11 mouse cellular contexts compared by ENCODE assay signal in genomic region chr17:34895724-34896123, GRCm38 (mm10). TPM values are rescaled to one million over a fixed set of nuclear protein-coding genes. Genes with fewer than 3 reads are reported as not detected.
DNase-seq lines count a peak whose midpoint lies in the region; ATAC-seq and TF ChIP-seq lines count a peak whose summit lies in the region.
"Had no signal": no experiment of that assay in that cellular context is flagged by ENCODE, and none has a peak within 500 bp of the region (broad histone marks: within the 10 kb centered on the region; RNA-seq: fewer than 3 reads in every experiment).

No protein-coding gene starts in this region.

- ATAC-seq in heart, embryonic 16.5 days (replicated peaks; ENCODE audit: extremely low read depth, insufficient read depth, low FRiP score), result no peak
- ATAC-seq in forebrain, embryonic 15.5 days (replicated peaks), result no peak
- no peak for ATAC-seq in liver, embryonic 15.5 days (ENCODE audit: insufficient read depth)
- no peak for ATAC-seq in inflammation-experienced regulatory T-cells, adult 6 months

- in situ Hi-C loops in ES-E14 (cut with MboI; ENCODE audit: low sequenced_read_pairs in 2 of 2, unreplicated experiment in 2 of 2), result no loop called here

- WGBS in heart, embryonic 16.5 days, result 93% methylated on average over 15 of the region's 15 CpGs
- whole genome bisulfite sequencing in forebrain, embryonic 15.5 days, result 90% methylated on average over 15 of the region's 15 CpGs
- 91% methylated on average over 15 of the region's 15 CpGs for WGBS in liver, embryonic 15.5 days (ENCODE audit: insufficient replicate concordance)

- peak overlapping the region; percentile 86; the same call in 1 of the 2 replicates for H3K4me2 ChIP-seq in heart, embryonic 16.5 days (ENCODE audit: low read depth, low read length)
- H3K4me2 ChIP-seq in forebrain, embryonic 15.5 days (replicated peaks), result peak overlapping the region; percentile 97
- H3K4me2 ChIP-seq in liver, embryonic 15.5 days, result peak overlapping the region; percentile 98; the same call in 1 of the 2 replicates

- H3K27ac ChIP-seq in heart, embryonic 16.5 days (ENCODE audit: low read length), result no peak overlapping the region; the same call in 1 of the 2 replicates
- no peak overlapping the region for H3K27ac ChIP-seq in ES-E14 (ENCODE audit: insufficient read depth, low read depth, low read length, poor library complexity, severe bottlenecking)
- H3K27ac ChIP-seq in forebrain, embryonic 15.5 days (replicated peaks), result peak overlapping the region; percentile 92
- H3K27ac ChIP-seq in liver, embryonic 15.5 days (replicated peaks), result peak overlapping the region; percentile 84

- H3K4me1 ChIP-seq in heart, embryonic 16.5 days (ENCODE audit: control insufficient read depth, insufficient read depth, low read length), result peaks cover 22% of the 10 kb centered on the region
- H3K4me1 ChIP-seq in ES-E14 (ENCODE audit: control insufficient read depth in 2 of 2, insufficient read depth in 2 of 2, low read length in 2 of 2, poor library complexity in 1 of 2), result peaks cover 6 to 12% of the 10 kb centered on the region in 2 experiments
- H3K4me1 ChIP-seq in forebrain, embryonic 15.5 days, result peaks cover 49% of the 10 kb centered on the region
- peaks cover 78% of the 10 kb centered on the region for H3K4me1 ChIP-seq in liver, embryonic 15.5 days (replicated peaks)

- H3K9ac ChIP-seq in heart, embryonic 16.5 days (ENCODE audit: low read length), result no peak overlapping the region; the same call in none of the 2 replicates
- H3K9ac ChIP-seq in ES-E14 (ENCODE audit: insufficient read depth, low read depth, low read length, poor library complexity, severe bottlenecking), result peak overlapping the region; percentile 86; the same call in 1 of the 2 replicates
- peak overlapping the region; percentile 87 for H3K9ac ChIP-seq in forebrain, embryonic 15.5 days (replicated peaks)
- no peak overlapping the region for H3K9ac ChIP-seq in liver, embryonic 15.5 days

- intact Hi-C loops in heart, postnatal 25 days (cut with DNase I), result no loop called here

- peaks cover 4% of the 10 kb centered on the region; the same call in 1 of the 2 replicates for H3K36me3 ChIP-seq in heart, embryonic 16.5 days (ENCODE audit: control insufficient read depth, insufficient read depth)
- H3K36me3 ChIP-seq in ES-E14 (ENCODE audit: control insufficient read depth, insufficient read depth, low read length, poor library complexity, severe bottlenecking), result peaks cover 4% of the 10 kb centered on the region; the same call in 1 of the 2 replicates
- H3K36me3 ChIP-seq in forebrain, embryonic 15.5 days, result 0 out of 2 replicates have a peak, but pooled peaks cover 3% of the 10 kb centered on the region
- 0 out of 2 replicates have a peak, but pooled peaks cover 7% of the 10 kb centered on the region for H3K36me3 ChIP-seq in liver, embryonic 15.5 days (replicated peaks)

- H3K4me3 ChIP-seq in heart, embryonic 16.5 days (ENCODE audit: low read length), result no peak overlapping the region
- peak overlapping the region; percentile 84 to 92; a peak in 3 of 4 replicates for H3K4me3 ChIP-seq in ES-E14 (ENCODE audit: insufficient read depth in 1 of 2, low read depth in 1 of 2, low read length in 2 of 2, poor library complexity in 1 of 2, severe bottlenecking in 1 of 2)
- H3K4me3 ChIP-seq in forebrain, embryonic 15.5 days, result peak overlapping the region; percentile 81
- peak overlapping the region; percentile 73; the same call in 1 of the 2 replicates for H3K4me3 ChIP-seq in liver, embryonic 15.5 days (replicated peaks)

- DNase-seq in heart, postnatal 25 days (ENCODE audit: low spot score), result no peak
- DNase-seq in ES-E14 (ENCODE audit: low read depth, low spot score), result no peak
- no peak for DNase-seq in left cerebral cortex, adult 11 months (ENCODE audit: low spot score)
- DNase-seq in right cerebral cortex, postnatal 4 days, result no peak

- H3K9me3 ChIP-seq in heart, embryonic 16.5 days (replicated peaks; ENCODE audit: control insufficient read depth, low read length), result no peaks in the 10 kb centered on the region
- H3K9me3 ChIP-seq in ES-E14 (ENCODE audit: control insufficient read depth, insufficient read depth, low read depth, low read length), result no peaks in the 10 kb centered on the region
- H3K9me3 ChIP-seq in forebrain, embryonic 15.5 days, result no peaks in the 10 kb centered on the region
- no peaks in the 10 kb centered on the region for H3K9me3 ChIP-seq in liver, embryonic 15.5 days (replicated peaks)

- H3K27me3 ChIP-seq in heart, embryonic 16.5 days (ENCODE audit: control insufficient read depth, insufficient read depth, low read length), result no peaks in the 10 kb centered on the region
- H3K27me3 ChIP-seq in forebrain, embryonic 15.5 days, result no peaks in the 10 kb centered on the region
- H3K27me3 ChIP-seq in liver, embryonic 15.5 days, result no peaks in the 10 kb centered on the region

TF ChIP-seq in ES-E14, 5 proteins besides CTCF, POLR2A, EP300 and RAD21:
- TF ChIP-seq ZC3H11A (IDR thresholded peaks at IDR 0.05; ENCODE audit: borderline replicate concordance, low read depth, low read length), result no peak
- no peak for TF ChIP-seq CHD2 (IDR thresholded peaks at IDR 0.05; ENCODE audit: low read depth, low read length)

RNA-seq across cellular contexts. Expression of gene C2, which starts 2.3 kb away (rescaled TPM):
- polyA plus RNA-seq in heart, embryonic 16.5 days (2015; fragmentation: Nextera tagmentation; extraction: Ambion mirVana), result 2.2 and 2.6 TPM in 2 replicates
- 1 to 10 TPM; 2.8 to 4.1 TPM for total RNA-seq in heart, postnatal 25 days (2021)
- 5.0 TPM in 2 replicates for total RNA-seq in ES-E14 (2012; rRNA removed)
- 0.77 and 1.5 TPM in 2 replicates for polyA plus RNA-seq in forebrain, embryonic 15.5 days (2015; fragmentation: Nextera tagmentation; extraction: Ambion mirVana)
- 25.2 and 26.5 TPM in 2 replicates for polyA plus RNA-seq in liver, embryonic 15.5 days (2015; fragmentation: Nextera tagmentation; extraction: Ambion mirVana)
- 1 to 10 TPM in 1 of 3 experiments, not detected in 2; 1.4 TPM for polyA plus RNA-seq in inflammation-experienced regulatory T-cells, adult 6 months (2017; shearing (Covaris generic))

RNA-seq across cellular contexts. Expression of gene Ehmt2, which starts 2.5 kb away (rescaled TPM):
- 39.5 and 41.5 TPM in 2 replicates for polyA plus RNA-seq in heart, embryonic 16.5 days (2015; fragmentation: Nextera tagmentation; extraction: Ambion mirVana)
- total RNA-seq in heart, postnatal 25 days (2021), result 10 to 100 TPM; 37.6 to 39.1 TPM
- 124 and 147 TPM in 2 replicates for total RNA-seq in ES-E14 (2012; rRNA removed)
- polyA plus RNA-seq in forebrain, embryonic 15.5 days (2015; fragmentation: Nextera tagmentation; extraction: Ambion mirVana), result 108 and 111 TPM in 2 replicates
- polyA plus RNA-seq in liver, embryonic 15.5 days (2015; fragmentation: Nextera tagmentation; extraction: Ambion mirVana), result 14.6 and 15.1 TPM in 2 replicates
- 10 to 100 TPM; 27.1 to 32.6 (median 29.4) TPM for polyA plus RNA-seq in inflammation-experienced regulatory T-cells, adult 6 months (2017; shearing (Covaris generic))

RNA-seq across cellular contexts. Expression of gene Gm20547, which starts 13.9 kb away (rescaled TPM):
- not detected in 2 replicates for polyA plus RNA-seq in heart, embryonic 16.5 days (2015; fragmentation: Nextera tagmentation; extraction: Ambion mirVana)
- under 1 TPM in 1 of 2 experiments, not detected in 1; 0.08 TPM for total RNA-seq in heart, postnatal 25 days (2021)
- total RNA-seq in ES-E14 (2012; rRNA removed), result 0.31 TPM in 1 of 2 replicates, not detected in the other
- 0.17 TPM in 1 of 2 replicates, not detected in the other for polyA plus RNA-seq in forebrain, embryonic 15.5 days (2015; fragmentation: Nextera tagmentation; extraction: Ambion mirVana)
- 0.07 TPM in 1 of 2 replicates, not detected in the other for polyA plus RNA-seq in liver, embryonic 15.5 days (2015; fragmentation: Nextera tagmentation; extraction: Ambion mirVana)
- polyA plus RNA-seq in inflammation-experienced regulatory T-cells, adult 6 months (2017; shearing (Covaris generic)), result under 1 TPM in 1 of 3 experiments, not detected in 2; 0.26 TPM
- total RNA-seq: gastrocnemius, postnatal 25 days; MEL had no signal
- polyA plus RNA-seq: liver, embryonic 16.5 days had no signal

RNA-seq across cellular contexts. Expression of gene Zbtb12, which starts 16.4 kb away (rescaled TPM):
- 1.4 and 1.5 TPM in 2 replicates for polyA plus RNA-seq in heart, embryonic 16.5 days (2015; fragmentation: Nextera tagmentation; extraction: Ambion mirVana)
- 1 to 10 TPM; 6.4 to 7.4 TPM for total RNA-seq in heart, postnatal 25 days (2021)
- 9.4 and 11.5 TPM in 2 replicates for total RNA-seq in ES-E14 (2012; rRNA removed)
- polyA plus RNA-seq in forebrain, embryonic 15.5 days (2015; fragmentation: Nextera tagmentation; extraction: Ambion mirVana), result 9.5 and 9.9 TPM in 2 replicates
- polyA plus RNA-seq in liver, embryonic 15.5 days (2015; fragmentation: Nextera tagmentation; extraction: Ambion mirVana), result 0.41 and 0.64 TPM in 2 replicates
- not detected for polyA plus RNA-seq in inflammation-experienced regulatory T-cells, adult 6 months (2017; shearing (Covaris generic))

RNA-seq across cellular contexts. Expression of gene Slc44a4, which starts 18.5 kb away (rescaled TPM):
- 0.16 and 0.68 TPM in 2 replicates for polyA plus RNA-seq in heart, embryonic 16.5 days (2015; fragmentation: Nextera tagmentation; extraction: Ambion mirVana)
- total RNA-seq in heart, postnatal 25 days (2021), result not detected
- total RNA-seq in ES-E14 (2012; rRNA removed), result 5.5 and 8.7 TPM in 2 replicates
- not detected in 2 replicates for polyA plus RNA-seq in forebrain, embryonic 15.5 days (2015; fragmentation: Nextera tagmentation; extraction: Ambion mirVana)
- 3.0 and 3.1 TPM in 2 replicates for polyA plus RNA-seq in liver, embryonic 15.5 days (2015; fragmentation: Nextera tagmentation; extraction: Ambion mirVana)
- not detected for polyA plus RNA-seq in inflammation-experienced regulatory T-cells, adult 6 months (2017; shearing (Covaris generic))
- total RNA-seq: gastrocnemius, postnatal 25 days had no signal

Comparison
In these comparisons a context has a peak if more than half of its experiments do, and no peak if none do; other contexts are left out.
1. H3K27ac ChIP-seq: peak in forebrain, embryonic 15.5 days (single experiment) and liver, embryonic 15.5 days (single experiment); none in heart, embryonic 16.5 days (single experiment) and ES-E14 (single experiment).
2. H3K9ac ChIP-seq: peak in ES-E14 (single experiment) and forebrain, embryonic 15.5 days (single experiment); none in heart, embryonic 16.5 days (single experiment) and liver, embryonic 15.5 days (single experiment).
3. Peak in every context shown above with its lines, with median percentiles within 50 percentile points of each other: H3K4me2 ChIP-seq.